Mouse (Mus musculus) cerebellum, postnatal 36 days (tissue): ENCODE results near the gene Gm1113.

Experiments
- DNase-seq, 2 experiments: peaks; one replicate each; pipeline ENCODE4 v3.0.0; 2021 to 2022; ENCODE audit warnings: mixed read lengths in 2 of 2

Gm1113 gene

DNA sequence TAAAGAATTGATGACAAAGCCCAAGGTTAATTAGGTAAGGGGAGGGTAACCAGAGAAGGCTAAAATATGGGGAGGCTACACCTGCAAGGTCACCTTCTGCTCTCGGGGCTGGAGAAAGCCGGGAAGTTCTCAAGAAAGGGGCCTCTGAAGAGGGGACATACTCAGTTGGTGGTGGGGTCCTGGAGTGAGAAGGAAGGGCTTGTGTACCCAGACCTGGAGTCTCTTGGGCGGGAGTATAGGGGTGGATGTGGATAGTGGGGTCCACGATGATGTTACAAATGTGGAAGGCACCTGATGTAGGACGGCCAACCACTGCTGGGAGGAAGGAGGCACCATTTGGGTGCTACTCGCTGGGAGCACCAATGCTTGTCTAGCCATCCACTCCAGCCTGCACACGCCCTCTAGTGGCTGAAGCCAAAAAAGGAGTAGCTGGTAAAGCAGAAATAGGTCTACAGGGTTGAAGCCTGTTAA, 5.9 kb upstream of the Gm1113 start:
- DNase-seq: peak; percentile 77 to 78

DNA sequence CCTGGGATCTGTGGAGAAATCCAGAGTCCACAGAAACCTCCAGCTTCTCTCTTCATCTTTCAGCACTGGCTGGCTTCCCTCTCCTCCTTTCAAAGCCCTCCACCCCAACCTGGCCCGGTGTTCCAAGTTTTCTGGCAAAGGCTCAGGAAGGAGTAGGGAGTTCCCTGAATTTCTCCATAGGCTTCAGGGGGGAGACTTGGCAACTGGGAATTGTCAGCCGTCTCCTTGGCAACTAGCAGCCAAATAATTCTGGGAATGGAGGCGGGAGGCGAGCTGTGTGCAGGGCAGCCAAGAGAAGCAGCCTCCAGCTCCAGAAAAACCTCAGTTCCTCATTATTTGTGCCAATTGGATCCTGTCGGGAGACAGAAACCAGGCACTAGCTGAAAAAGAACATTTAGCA, 5.5 kb upstream of the Gm1113 start:
- peak; percentile 32 to 37 for DNase-seq

DNA sequence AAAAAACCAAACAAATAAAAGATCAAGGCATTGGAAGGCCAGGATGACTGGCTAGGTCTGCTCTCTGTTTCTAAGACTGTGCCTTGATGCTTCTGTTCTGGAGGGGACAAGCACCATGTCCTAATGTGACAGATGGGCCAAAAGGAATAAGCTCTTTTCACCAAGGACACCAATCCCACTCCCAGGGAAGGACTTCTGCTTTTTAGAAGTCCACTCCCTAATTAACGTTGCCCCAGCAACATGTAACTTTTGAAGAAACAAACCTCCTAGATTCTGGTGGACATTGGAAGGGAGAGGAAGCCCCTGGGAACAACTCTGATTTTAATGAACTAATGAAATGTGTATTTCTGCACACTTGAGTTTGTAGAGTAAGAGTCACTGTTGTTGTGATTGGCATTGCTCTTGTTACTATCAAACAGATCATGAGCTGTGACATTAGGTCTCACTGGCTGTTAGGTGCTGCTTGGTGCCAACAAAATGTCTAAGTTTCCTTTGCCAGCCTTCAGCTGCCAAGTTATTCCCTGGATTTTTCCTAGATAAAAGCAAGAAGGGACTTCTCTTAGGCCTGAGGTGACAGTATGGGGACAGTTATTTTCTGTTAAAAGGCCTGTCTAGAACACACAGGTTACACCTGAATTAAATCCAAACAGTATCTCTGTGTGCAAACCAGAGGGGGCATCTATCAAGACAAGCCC, 4.9 kb upstream of the Gm1113 start:
- DNase-seq: no peak

DNA sequence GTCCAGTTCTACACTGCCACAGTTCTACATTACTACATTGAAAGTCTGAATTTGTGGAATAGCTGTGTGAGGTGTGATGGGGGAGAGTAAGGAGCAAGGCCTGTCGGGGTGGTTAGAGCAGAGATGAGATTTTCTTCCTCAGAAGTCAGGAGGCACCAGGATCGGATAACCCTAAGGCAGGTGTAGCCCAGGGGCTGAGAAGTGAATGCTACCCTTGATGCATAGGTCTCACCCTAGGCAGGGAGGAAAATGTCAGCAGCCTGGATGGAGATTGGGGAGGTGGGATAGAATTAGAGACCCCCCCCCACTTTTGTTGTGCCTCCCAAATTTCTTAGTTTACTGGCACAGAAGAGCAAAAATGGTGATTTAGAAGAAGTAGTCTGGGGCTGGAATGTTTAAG, 4.2 kb upstream of the Gm1113 start:
- no peak for DNase-seq

DNA sequence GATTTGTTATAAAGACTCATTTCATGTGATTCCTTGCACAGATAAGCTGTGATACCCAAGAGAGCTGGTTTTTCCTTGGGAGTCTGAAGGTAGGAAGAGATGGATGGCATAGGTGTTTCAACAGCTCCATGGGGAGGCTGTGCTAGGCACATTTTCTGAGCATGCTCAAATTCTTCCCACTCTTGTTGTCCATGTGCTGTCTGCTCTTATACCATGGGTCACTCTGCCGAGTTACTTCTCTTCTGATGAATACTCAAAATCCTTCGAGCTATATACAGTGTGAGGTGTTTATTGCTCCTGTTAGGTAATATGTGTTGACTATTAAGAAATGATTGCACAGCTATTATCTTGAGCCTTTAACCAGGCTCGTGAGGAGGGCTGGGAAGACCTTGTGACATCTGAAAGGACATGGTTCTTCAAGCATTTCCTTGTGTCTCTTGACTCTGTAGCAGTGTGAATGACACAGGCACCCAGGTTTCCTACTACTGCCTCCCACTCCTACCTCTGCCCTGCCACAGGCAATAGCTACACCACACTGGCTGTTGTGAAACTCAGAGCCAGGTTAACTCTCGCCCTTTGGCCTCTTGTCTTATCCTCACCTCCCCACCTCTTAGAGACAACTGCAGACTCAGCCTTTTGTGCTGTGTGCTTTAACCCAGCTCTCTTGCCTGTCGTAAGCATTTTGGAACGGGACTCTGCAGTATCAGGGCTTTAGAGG, 2.7 kb upstream of the Gm1113 start:
- DNase-seq: no peak

DNA sequence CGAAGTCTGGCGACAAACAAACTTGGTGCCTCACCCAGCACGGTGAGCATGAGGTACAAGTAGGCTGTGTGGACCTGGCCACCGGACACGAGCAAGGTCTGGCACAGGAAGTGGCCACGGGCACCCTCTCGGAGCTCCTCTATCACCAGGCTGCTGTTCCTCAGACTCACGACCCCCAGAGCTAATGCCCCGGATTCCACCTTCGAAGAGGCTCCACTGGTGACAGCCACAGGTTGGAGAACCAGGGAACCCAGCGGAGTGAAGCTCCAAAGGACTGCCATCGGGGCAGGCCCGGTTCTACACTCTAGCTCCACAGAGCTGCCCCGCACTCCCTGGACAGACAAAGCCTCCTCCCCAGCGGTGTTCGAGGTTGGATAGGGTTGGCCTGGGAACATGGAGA, 1.4 kb downstream of the Gm1113 start:
- no peak for DNase-seq

DNA sequence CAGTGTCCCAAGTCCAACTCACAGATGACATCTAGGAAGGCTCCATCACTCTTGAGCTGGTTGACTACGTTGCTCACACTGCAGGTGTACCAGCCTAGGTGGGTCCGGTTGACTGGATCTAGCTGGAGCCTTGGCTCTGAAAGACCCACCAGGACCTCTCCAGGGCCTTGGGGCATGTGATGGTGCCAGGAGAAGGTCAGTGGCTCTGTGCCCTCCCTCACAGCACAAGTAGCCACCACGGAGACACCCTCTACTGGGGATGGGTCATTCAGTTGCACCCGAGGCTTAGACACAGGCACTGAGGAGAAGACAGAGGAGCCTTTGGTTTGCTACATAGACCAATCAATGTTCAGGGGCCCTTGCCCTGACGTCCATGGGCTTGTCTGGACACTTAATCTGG, 1.9 kb downstream of the Gm1113 start:
- DNase-seq: no peak

DNA sequence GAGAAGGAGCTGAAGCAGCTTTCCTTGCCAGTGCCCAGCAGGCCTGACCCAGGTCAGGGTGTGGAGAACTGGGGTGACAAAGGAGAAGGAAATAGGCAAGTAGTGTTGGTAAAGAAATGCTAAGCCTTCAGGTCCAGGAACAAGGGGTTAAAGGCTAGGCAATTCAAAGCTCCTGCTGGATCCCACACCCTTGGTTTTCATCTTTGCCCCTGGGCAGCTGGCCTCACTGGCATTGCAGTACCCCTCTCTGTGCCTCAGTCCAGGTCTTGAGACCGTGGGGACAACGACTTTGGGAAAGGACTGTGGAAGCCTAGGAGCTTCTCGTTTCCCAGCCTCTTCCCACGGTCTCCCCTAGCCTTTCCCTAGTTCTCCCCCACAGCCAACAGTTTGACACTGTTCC, 4.2 kb downstream of the Gm1113 start:
- DNase-seq: no peak

DNA sequence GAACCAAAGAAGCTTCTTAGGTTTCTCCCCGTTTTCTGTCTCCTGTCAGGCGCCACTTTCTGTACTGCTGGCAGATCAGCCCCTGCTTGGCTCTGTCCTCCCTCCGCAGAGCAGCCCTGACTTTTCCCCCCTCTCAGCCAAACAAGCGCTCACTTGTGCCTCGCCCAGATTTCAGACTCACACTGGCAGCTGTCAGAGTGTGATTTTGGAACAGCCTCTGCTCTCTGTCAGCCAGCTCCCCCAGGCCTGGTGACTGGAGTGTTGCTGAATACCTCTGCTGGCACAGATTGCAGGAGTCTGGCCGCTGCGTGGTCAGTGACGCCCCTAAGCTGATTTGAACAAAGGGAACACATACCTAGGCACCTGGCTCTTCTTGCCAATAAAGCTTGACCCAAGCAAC, 9.8 kb downstream of the Gm1113 start:
- DNase-seq: peak in 1 of 2 experiments; percentile 20

DNA sequence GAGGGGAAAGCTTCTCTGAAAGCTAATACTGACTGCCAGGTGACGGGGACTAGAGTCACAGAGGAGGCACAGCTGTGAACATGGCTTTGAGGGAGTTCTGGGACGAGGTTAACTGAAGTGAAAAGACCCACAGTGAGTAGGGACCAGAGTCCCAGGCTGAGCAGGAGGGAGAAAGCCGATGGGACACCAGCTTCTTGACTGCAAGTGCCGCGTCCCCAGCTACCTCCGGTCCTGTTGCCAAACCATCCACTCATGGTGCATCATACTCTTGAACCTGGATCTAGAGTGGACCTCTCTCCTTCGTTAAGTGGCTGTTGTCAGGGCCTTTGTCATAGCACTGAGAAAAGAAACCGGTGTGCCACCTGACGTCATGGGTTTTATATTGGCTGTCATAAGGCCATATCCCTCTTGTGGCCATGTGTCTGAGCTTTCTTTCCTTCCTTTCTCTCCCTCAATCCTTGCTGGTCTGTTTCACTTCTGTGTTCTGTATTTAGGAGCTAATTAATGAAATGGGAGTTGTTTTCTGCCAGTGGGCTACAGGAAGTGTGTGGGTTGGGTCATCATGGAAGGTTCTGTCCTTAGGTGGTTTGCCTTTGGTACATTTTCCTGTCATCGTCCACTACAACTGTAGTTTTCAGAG, 15.6 kb downstream of the Gm1113 start:
- no peak for DNase-seq

DNA sequence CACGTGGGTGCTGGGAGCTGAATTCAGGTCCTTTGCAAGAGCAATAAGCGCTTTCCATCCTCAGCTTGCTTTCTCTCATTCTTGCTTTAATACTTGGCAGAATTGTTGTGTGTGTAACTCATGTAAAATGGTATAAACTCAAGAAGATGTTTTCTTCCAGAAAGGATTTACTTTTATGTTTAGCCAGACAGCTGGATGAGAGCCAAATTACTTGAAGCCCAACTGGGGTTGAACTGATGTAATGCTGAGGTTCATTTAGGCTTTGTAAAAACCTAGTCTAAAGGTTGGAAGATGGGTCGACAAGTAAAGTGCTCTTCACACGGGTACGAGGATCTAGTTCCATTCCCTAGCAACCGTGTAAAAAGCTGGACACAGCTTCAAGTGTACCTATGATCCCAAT, 18.1 kb downstream of the Gm1113 start:
- DNase-seq: no peak

DNA sequence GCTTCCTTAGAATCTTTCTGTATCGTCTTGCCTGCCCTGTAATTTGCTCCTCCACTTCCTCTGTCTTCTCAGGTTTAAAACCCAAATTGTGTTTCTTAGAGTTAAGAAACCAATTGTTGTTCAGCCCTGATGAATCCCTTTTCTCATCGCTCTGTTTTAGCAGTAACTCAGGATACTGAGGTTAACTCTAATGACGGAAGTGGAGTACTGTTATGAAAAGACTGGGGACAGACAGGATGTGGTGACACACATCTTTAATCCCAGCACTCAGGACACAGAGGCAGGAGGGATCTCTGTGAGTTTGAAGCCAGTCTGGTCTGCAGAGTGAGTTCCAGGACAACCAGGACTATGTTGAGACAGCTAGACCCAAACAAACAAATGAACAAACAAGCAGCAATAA, 22.6 kb downstream of the Gm1113 start:
- no peak for DNase-seq

DNA sequence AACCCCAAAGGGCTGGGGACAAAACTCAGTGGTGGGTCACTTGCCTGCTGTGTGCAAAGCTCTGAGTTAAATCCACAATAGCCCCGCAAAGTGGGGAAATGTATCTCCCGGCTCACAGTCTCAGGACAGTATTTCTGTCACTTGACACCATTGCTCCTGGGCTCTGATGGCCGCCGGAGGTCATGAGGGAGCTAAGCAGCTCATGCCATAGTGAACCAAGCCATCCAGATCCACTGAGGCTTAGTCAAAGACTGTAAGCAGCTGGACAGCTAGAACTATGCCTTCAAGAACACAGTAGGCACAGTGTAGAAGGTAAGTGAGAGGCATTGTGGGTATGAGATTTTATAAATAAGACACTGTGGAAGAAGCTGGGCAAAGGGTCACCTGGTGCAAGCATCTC, 23.1 kb downstream of the Gm1113 start:
- DNase-seq: no peak

DNA sequence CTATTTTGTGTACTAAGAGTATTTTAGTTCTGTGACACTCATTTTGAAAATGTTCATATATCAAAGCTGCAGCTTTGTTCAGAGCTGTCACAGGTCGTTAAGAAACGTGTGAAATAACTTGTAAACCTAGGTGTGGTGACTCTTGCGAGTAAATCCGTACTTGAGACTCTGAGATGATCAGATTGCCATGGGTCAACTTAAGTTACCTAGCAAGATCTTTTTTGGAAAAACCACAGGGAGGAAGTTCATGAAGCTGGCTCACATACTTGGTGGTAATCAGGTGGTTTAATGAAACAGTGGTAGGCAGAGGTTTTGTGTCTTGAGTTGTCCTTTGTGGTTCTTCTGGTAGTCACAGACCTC, 24.4 kb downstream of the Gm1113 start:
- no peak for DNase-seq

DNA sequence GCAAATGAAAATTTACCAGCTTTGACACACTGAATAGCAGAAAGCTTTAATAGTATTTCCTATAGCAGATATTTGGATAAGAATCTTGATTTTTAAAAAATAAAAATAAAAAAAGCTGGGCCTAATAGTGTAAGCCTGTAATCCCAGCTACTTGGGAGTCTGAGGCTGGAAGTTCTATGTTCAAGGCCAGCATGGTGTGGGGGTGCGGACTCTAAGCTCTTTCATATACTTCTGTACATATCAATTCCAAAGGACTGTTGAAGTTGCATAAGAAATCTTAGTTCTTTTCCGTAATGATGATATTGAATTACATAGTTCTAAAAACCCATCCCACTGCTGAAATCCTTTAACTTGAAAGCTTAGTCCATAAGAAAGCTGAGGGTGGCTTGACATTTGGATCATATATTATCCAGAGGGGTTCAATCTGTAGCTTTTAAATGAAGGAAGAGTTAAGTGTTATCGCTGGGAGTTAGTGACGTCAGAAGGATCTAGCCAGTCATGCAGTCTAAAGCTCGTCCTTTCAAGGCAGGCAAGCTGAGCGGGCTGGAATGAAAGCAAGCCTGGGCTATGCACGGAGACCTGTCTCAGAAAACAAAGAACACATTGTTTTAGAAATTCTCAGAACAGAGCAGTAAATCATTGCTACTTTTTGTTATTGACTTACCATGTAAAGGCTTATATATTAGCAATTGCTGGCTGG, 24.9 kb downstream of the Gm1113 start:
- DNase-seq: no peak

DNA sequence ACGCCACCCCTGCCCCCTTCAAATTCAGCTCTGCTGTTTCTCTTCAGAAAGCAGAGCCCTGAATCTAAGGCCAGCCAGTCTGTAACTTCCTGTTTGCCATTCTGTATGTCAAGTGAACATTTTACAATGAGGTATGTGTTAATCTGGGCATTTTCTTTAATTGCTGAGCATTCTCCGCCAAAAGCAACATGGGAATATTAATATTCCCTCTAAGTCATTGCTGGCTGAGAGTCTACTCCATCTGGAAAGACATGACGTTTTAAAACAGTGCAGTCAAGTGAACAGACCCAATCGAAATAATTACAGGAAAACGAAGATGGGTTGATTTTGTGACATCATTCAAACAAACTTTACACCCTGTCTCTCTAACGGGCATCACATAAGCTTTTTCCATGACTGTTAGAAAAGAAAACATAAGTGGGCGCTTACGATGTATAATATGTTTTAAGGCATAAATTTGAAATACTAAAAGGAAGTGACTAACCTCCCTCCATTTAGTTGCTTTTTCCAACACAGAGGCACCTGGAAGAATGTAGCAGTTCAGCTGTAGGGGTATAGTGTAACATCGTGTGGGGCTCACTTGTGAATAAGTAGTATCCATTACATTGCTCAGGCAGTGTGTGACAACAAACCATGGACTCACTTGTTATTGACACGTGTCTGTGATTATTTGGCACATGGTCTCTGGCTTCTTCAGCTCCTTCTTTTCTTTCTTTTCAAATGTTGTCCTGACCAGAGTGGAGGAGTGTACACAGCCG, 26.8 kb downstream of the Gm1113 start:
- DNase-seq: no peak

DNA sequence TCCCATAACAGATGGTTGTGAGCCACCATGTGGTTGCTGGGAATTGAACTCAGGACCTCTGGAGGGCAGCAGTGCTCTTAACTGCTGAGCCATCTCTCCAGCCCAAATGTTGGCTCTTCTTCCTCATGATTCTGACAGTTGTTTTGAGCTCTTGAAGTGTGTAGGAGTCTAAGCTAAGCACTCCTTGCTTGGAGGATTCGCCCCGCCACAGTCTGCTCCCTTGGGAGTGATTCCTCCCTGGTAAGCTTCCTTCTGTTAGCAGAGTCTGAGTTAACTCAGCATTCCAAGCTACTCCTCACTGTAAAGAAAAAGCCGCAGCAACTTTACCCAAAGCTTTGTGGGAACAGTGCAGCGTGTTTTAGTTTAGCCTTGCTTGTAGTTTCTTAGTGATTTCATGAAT, 29.6 kb downstream of the Gm1113 start:
- DNase-seq: no peak

DNA sequence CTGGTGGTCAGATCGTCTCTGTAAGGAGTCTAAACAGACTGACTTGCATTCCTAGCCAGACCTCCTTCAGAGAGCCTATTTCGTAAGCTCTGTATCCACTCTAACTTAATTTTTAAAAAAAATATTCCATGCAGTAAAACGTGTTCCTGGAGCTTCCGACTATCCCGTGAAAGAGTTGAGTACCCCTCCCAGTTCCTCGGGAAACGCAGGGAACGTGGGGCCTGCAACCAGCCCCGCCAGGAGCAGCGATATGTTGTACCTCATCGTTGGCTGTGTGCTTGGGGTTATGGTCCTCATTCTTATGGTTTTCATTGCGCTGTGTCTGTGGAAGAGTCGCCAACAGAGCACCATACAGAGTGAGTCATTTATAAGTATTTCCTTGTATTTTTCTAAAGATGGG, 31.5 kb downstream of the Gm1113 start:
- no peak for DNase-seq

DNA sequence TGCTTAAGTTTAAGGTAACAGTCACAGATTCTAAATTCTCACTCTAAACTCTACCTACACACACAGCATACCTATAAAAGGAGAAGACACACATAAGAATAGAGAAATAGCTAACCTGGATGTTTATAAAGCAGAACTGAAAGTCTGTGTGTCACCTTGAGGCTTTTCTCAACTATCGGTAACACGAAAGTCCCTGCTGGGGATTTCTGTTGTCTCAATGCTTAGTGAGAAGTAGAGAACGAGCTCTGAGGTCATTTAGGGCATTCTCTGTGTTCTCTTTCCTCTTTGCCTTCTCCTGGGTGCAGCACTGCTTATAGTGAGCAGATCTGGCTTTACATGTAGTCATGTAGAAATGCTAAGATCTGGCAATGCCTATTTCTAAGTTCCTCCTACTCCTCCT, 34.1 kb downstream of the Gm1113 start:
- DNase-seq: no peak

DNA sequence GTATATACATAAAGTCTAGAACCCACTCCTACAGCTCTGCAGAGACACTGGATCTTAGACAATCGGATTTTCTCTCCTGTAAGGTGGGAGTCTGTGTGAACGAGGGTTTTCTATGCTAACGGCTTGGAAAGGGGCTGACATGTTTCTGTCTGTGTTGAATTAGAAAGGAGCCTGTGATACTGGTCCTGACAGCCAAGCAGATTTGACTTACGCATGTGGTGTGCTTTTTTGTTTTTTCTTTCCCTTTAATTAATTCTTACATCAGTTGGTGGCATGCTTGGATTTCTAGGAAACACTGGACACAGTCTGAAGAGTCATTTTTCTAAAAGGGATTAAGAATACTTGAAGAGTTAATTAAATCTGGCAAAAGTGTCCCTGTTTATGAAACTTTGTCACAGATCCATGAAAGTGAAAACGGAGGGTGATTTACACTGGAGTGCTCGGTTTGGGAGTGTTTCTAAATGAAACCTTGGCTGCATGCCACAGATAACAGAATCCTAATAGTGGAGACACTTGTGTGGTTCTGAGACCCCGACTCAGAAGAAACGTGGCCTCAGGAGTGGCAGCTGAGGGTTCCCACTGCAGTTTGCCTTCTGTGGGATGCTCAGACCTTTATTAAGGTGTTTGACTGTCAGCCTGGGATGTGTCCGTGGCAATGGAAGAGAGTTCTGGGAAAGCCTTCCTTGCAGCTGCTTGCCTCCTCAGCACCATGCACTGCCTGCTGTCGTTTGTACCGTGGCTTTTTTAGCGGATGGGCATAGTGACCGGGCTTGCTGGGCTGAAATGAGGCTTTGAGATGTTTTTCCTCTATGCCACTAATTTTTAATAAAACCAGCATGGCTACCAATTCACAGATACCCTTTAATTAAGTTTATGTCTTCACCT, 35.8 kb downstream of the Gm1113 start:
- DNase-seq: no peak

DNA sequence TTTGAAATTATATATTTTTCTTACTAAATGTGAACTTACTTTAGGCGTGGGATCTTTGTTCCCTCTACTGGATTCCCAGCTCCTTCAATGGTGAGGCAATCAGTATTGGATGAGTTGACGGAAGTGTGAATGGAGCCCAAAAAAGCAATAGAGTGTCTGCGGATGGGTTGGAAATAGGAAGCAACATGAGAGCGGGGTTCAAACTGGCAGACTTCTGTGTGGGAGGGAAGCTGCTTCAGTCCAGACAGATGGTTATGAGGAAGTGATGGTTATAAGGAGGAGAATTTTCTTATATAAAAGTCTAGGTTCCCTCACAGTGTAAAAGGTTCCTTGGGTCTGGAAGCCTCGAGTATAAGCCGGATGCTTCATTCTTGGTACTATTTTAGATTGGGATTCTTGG, 38.6 kb downstream of the Gm1113 start:
- DNase-seq: no peak

DNA sequence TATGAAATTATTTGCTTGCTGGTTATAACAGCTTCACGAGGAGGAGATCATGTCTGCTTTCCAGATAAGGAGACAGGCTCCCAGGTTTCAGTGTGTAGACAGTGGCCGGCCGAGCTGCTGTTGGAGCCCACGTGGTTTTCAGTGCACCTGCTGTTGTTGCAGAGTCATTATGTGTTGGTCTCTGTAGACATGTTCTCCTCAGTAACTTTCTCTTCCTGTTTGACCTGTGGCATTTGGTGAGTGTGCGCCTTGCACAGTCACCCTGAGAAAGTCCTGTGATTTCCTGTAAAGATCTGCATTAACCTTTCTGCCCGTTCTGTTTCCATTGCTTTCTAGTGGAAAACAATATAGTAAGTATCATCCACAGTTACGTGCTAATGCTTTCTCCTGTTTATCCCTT, 42.7 kb downstream of the Gm1113 start:
- DNase-seq: no peak
